Mouse (Mus musculus) midbrain, embryonic 11.5 days (tissue): ENCODE data around the gene Olfr323. TPM values are rescaled to one million over a fixed set of nuclear protein-coding genes. Genes with fewer than 3 reads are reported as not detected.

Experiments used
- ATAC-seq: fragments of 200-750 bp; cut with Nextera tagmentation; 2 replicates; pipeline ENCODE4 v1.8.0; 2017; ENCODE audit warnings: moderate TSS enrichment, moderate library complexity; ENCODE audit not compliant: low FRiP score
- DNase-seq: peaks from one replicate; pipeline ENCODE4 v3.0.0; 2015; ENCODE audit warnings: low spot score; ENCODE audit errors: missing footprints
- H3K27ac ChIP-seq: fragments of 300-500 bp; sonication (generic); 2 replicates; pipeline ENCODE4 v1.5.1; 2014; ENCODE audit warnings: low read depth, low read length
- H3K27me3 ChIP-seq: fragments of 300-500 bp; sonication (generic); 2 replicates; pipeline ENCODE4 v1.6.1; 2014; ENCODE audit warnings: mild to moderate bottlenecking, low read length, moderate library complexity, mixed read lengths; ENCODE audit not compliant: control insufficient read depth, insufficient read depth
- H3K36me3 ChIP-seq: fragments of 300-500 bp; sonication (generic); 2 replicates; pipeline ENCODE4 v1.6.1; 2014; ENCODE audit warnings: mild to moderate bottlenecking, low read length, moderate library complexity, mixed read lengths; ENCODE audit not compliant: control insufficient read depth, insufficient read depth
- H3K4me1 ChIP-seq: fragments of 300-500 bp; sonication (generic); 2 replicates; pipeline ENCODE4 v1.6.1; 2014; ENCODE audit warnings: low read length; ENCODE audit not compliant: control insufficient read depth, insufficient read depth
- H3K4me2 ChIP-seq: fragments of 300-500 bp; sonication (generic); 2 replicates; pipeline ENCODE4 v1.6.1; 2014; ENCODE audit warnings: mild to moderate bottlenecking, moderate library complexity
- H3K4me3 ChIP-seq: fragments of 300-500 bp; sonication (generic); 2 replicates; pipeline ENCODE4 v1.5.1; 2014; ENCODE audit warnings: low read depth, low read length
- H3K9ac ChIP-seq: fragments of 300-500 bp; sonication (generic); 2 replicates; pipeline ENCODE4 v1.6.1; 2014; ENCODE audit warnings: low read length
- H3K9me3 ChIP-seq: fragments of 300-500 bp; sonication (generic); 2 replicates; pipeline ENCODE4 v1.6.1; 2016; ENCODE audit warnings: low read length; ENCODE audit not compliant: control insufficient read depth
- WGBS: fragments of 180-500 bp; shearing (Covaris S2); extraction: QIAGEN DNeasy Blood & Tissue Kit; methylation state at CpG from one replicate; pipeline ENCODE4 v1.1.7; 2014; 5-methylcytosine and 5-hydroxymethylcytosine counted together
- polyA plus RNA-seq: library from polyadenylated mRNA; unstranded; fragments of >200 nt; fragmentation: Nextera tagmentation; extraction: Ambion mirVana; gene quantifications from 2 replicates; pipeline ENCODE4 v1.2.1, GENCODE M21; 2014

The Olfr323 gene
- polyA plus RNA-seq, result not detected in 2 replicates

- H3K4me2 ChIP-seq, result no peak within 1 kb of the TSS
- DNase-seq (no peak), ATAC-seq (no peak)
- no peaks in the 10 kb centered on the region for H3K36me3 ChIP-seq
- no peak within 1 kb of the TSS for H3K27ac ChIP-seq
- H3K27me3 ChIP-seq, result no peaks in the 10 kb centered on the region
- no peak within 1 kb of the TSS for H3K9ac ChIP-seq
- H3K4me3 ChIP-seq, result no peak within 1 kb of the TSS
- WGBS, result 80% methylated on average over 5 of the region's 5 CpGs
- no peaks in the 10 kb centered on the region; the same call in 1 of the 2 replicates for H3K4me1 ChIP-seq
- no peaks in the 10 kb centered on the region for H3K9me3 ChIP-seq
These were observed at the start of gene Olfr323 for GRCm38 (mm10) chr11:58630401-58630800. Olfr323 (minus strand) TSS chr11:58630501.

- Histone ChIP-seq H3K27ac (no peak overlapping the region), H3K9ac (no peak overlapping the region), H3K36me3 (no peaks in the 10 kb centered on the region), H3K4me1 (no peaks in the 10 kb centered on the region), H3K4me3 (no peak overlapping the region), H3K27me3 (no peaks in the 10 kb centered on the region), H3K9me3 (no peaks in the 10 kb centered on the region), H3K4me2 (no peak overlapping the region)
- WGBS, result 58% methylated on average over 4 of the region's 4 CpGs
- no peak for ATAC-seq
- no peak for DNase-seq
These were observed 41.5 kb upstream of the Olfr323 start for GRCm38 (mm10) chr11:58671825-58672224.

- H3K27ac ChIP-seq, result no peak overlapping the region
- H3K4me3 ChIP-seq, result no peak overlapping the region
- no peaks in the 10 kb centered on the region for H3K36me3 ChIP-seq
- DNase-seq (no peak), ATAC-seq (no peak)
- H3K4me1 ChIP-seq, result no peaks in the 10 kb centered on the region
- no peaks in the 10 kb centered on the region for H3K9me3 ChIP-seq
- no peak overlapping the region for H3K4me2 ChIP-seq
- no peak overlapping the region for H3K9ac ChIP-seq
- H3K27me3 ChIP-seq, result no peaks in the 10 kb centered on the region
These were observed 39.0 kb upstream of the Olfr323 start for GRCm38 (mm10) chr11:58669252-58669651.

- Histone ChIP-seq H3K9ac (no peak within 1 kb of the TSS), H3K27me3 (no peaks in the 10 kb centered on the region), H3K4me3 (no peak within 1 kb of the TSS), H3K27ac (no peak within 1 kb of the TSS), H3K4me2 (no peak within 1 kb of the TSS), H3K9me3 (no peaks in the 10 kb centered on the region), H3K36me3 (no peaks in the 10 kb centered on the region), H3K4me1 (no peaks in the 10 kb centered on the region)
- DNase-seq (no peak), ATAC-seq (no peak)
- 79% methylated on average over 4 of the region's 4 CpGs for WGBS
These were observed 28.3 kb upstream of the Olfr323 start, which contains the start of gene Olfr322 for GRCm38 (mm10) chr11:58658596-58658995. Olfr322 (plus strand) TSS chr11:58658782.

- Histone ChIP-seq H3K9me3 (no peaks in the 10 kb centered on the region), H3K4me1 (no peaks in the 10 kb centered on the region), H3K9ac (no peak overlapping the region), H3K27ac (no peak overlapping the region), H3K4me2 (no peak overlapping the region), H3K27me3 (no peaks in the 10 kb centered on the region), H3K36me3 (no peaks in the 10 kb centered on the region), H3K4me3 (no peak overlapping the region)
- no peak for DNase-seq
- WGBS, result 90% methylated on average over 3 of the region's 3 CpGs
- ATAC-seq, result no peak
These were observed 24.9 kb upstream of the Olfr323 start for GRCm38 (mm10) chr11:58655151-58655550.

GRCm38 (mm10) chr11:58643350-58643749 is 13.0 kb upstream of the Olfr323 start:
- H3K4me1 ChIP-seq, result peaks cover 5% of the 10 kb centered on the region
- H3K4me3 ChIP-seq, result no peak overlapping the region
- H3K36me3 ChIP-seq, result no peaks in the 10 kb centered on the region
- ATAC-seq (no peak), DNase-seq (no peak)
- no peaks in the 10 kb centered on the region for H3K9me3 ChIP-seq
- H3K27ac ChIP-seq, result no peak overlapping the region
- WGBS, result 36% methylated on average over 6 of the region's 6 CpGs
- H3K4me2 ChIP-seq, result no peak overlapping the region
- H3K27me3 ChIP-seq, result peaks cover 3% of the 10 kb centered on the region; the same call in 1 of the 2 replicates
- H3K9ac ChIP-seq, result no peak overlapping the region

GRCm38 (mm10) chr11:58641638-58642358 is 11.5 kb upstream of the Olfr323 start:
- Histone ChIP-seq H3K4me1 (peaks cover 5% of the 10 kb centered on the region), H3K9ac (no peak overlapping the region), H3K9me3 (no peaks in the 10 kb centered on the region), H3K36me3 (no peaks in the 10 kb centered on the region), H3K4me3 (no peak overlapping the region), H3K27ac (no peak overlapping the region), H3K4me2 (no peak overlapping the region), H3K27me3 (peaks cover 3% of the 10 kb centered on the region; the same call in 1 of the 2 replicates)
- DNase-seq, result no peak
- ATAC-seq, result no peak
- WGBS, result 87% methylated on average over 13 of the region's 13 CpGs

GRCm38 (mm10) chr11:58641057-58641456 is 10.8 kb upstream of the Olfr323 start:
- H3K9me3 ChIP-seq, result no peaks in the 10 kb centered on the region
- ATAC-seq (no peak), DNase-seq (no peak)
- H3K27me3 ChIP-seq, result peaks cover 3% of the 10 kb centered on the region; the same call in 1 of the 2 replicates
- H3K4me3 ChIP-seq, result peak overlapping the region; percentile 36
- H3K27ac ChIP-seq, result no peak overlapping the region
- WGBS, result 27% methylated on average over 14 of the region's 14 CpGs
- peaks cover 5% of the 10 kb centered on the region for H3K4me1 ChIP-seq
- no peak overlapping the region; the same call in 1 of the 2 replicates for H3K9ac ChIP-seq
- H3K4me2 ChIP-seq, result peak overlapping the region; percentile 78
- no peaks in the 10 kb centered on the region for H3K36me3 ChIP-seq

- DNase-seq (peak; percentile 94), ATAC-seq (peak; percentile 46; the same call in 1 of the 2 replicates)
- 3% methylated on average over 34 of the region's 34 CpGs for WGBS
- Histone ChIP-seq H3K9me3 (no peaks in the 10 kb centered on the region), H3K4me1 (peaks cover 5% of the 10 kb centered on the region), H3K27ac (no peak within 1 kb of the TSS), H3K4me3 (peak within 1 kb of the TSS; percentile 36), H3K9ac (peak within 1 kb of the TSS; percentile 64), H3K27me3 (peaks cover 3% of the 10 kb centered on the region; the same call in 1 of the 2 replicates), H3K4me2 (peak within 1 kb of the TSS; percentile 78), H3K36me3 (no peaks in the 10 kb centered on the region)
These were observed 10.1 kb upstream of the Olfr323 start, which contains the start of gene Trim58 for GRCm38 (mm10) chr11:58640272-58640867. Trim58 (plus strand) TSS chr11:58640465.
